Mouse (Mus musculus): Measurements from ENCODE around the gene Rfx1.

- peak; percentile 73 for TF ChIP-seq CTCF (IDR thresholded peaks at IDR 0.05; ENCODE audit: borderline replicate concordance, insufficient read depth, low read depth, low read length)
- no peak for TF ChIP-seq POLR2A (IDR thresholded peaks at IDR 0.05; ENCODE audit: borderline replicate concordance, insufficient read depth, low read length)
Observed at GRCm38 (mm10) chr8:84039050-84039449, 27.6 kb upstream of the Rfx1 start.
